Comparison of ENCODE assay signal across 16 mouse cellular contexts in genomic region chr8:119620848-119621465, GRCm38 (mm10). TPM values are rescaled to one million over a fixed set of nuclear protein-coding genes. Genes with fewer than 3 reads are reported as not detected.
"Had no signal": no experiment of that assay in that cellular context is flagged by ENCODE, and none has a peak within 500 bp of the region (broad histone marks: within the 10 kb centered on the region; RNA-seq: fewer than 3 reads in every experiment).

No protein-coding gene starts in this region.

- DNase-seq: kidney, postnatal 25 days; liver; liver, embryonic 13.5 days; liver, postnatal 0 days; lung, postnatal 14 days; right cerebral cortex, postnatal 14 days; thymus, adult 2 months; thymus, postnatal 36 days had no signal

- H3K4me1 ChIP-seq: limb, embryonic 12.5 days; liver, embryonic 13.5 days; lung, embryonic 15.5 days; megakaryocyte, embryonic 14.5 days; stomach, embryonic 15.5 days had no signal

- H3K27ac ChIP-seq: limb, embryonic 12.5 days; liver, embryonic 13.5 days; lung, embryonic 15.5 days; macrophage; stomach, embryonic 15.5 days had no signal

- H3K4me3 ChIP-seq: limb, embryonic 12.5 days; liver, embryonic 13.5 days; lung, embryonic 15.5 days; megakaryocyte, embryonic 14.5 days; stomach, embryonic 15.5 days had no signal

- H3K9ac ChIP-seq: limb, embryonic 12.5 days; liver, embryonic 13.5 days; liver, postnatal 0 days; lung, embryonic 15.5 days; stomach, embryonic 15.5 days had no signal

- ATAC-seq: liver, postnatal 0 days had no signal

- H3K27me3 ChIP-seq: limb, embryonic 12.5 days; lung, embryonic 15.5 days; stomach, embryonic 15.5 days had no signal

- H3K36me3 ChIP-seq: limb, embryonic 12.5 days; liver, embryonic 13.5 days; lung, embryonic 15.5 days; stomach, embryonic 15.5 days had no signal

- H3K4me2 ChIP-seq: limb, embryonic 12.5 days; liver, embryonic 13.5 days; lung, embryonic 15.5 days; midbrain, embryonic 11.5 days; stomach, embryonic 15.5 days had no signal

- H3K9me3 ChIP-seq: limb, embryonic 12.5 days; liver, embryonic 13.5 days; lung, embryonic 15.5 days; stomach, embryonic 15.5 days had no signal

RNA-seq across cellular contexts. Expression of gene Adad2, which starts 8.4 kb away (rescaled TPM):
- polyA plus RNA-seq: liver, embryonic 13.5 days; liver, postnatal 0 days; lung, embryonic 15.5 days; macrophage; neural tube, embryonic 14.5 days; spleen, adult 2 months; stomach, embryonic 15.5 days had no signal

RNA-seq across cellular contexts. Expression of gene Kcng4, which starts 14.5 kb away (rescaled TPM):
- polyA plus RNA-seq: liver, embryonic 13.5 days; liver, postnatal 0 days; macrophage had no signal

RNA-seq across cellular contexts. Expression of gene Wfdc1, which starts 45.2 kb away (rescaled TPM):
- polyA plus RNA-seq: limb, embryonic 12.5 days; macrophage had no signal

RNA-seq across cellular contexts. Expression of gene Dnaaf1, which starts 45.9 kb away (rescaled TPM):
- polyA plus RNA-seq: limb, embryonic 12.5 days; liver, postnatal 0 days; macrophage; spleen, adult 2 months had no signal
